Mouse (Mus musculus) intestine, embryonic 14.5 days (tissue): Measurements from ENCODE around the gene Gabbr2. TPM values are rescaled to one million over a fixed set of nuclear protein-coding genes. Genes with fewer than 3 reads are reported as not detected.

ENCODE experiments used
- ATAC-seq: fragments of 200-750 bp; cut with Nextera tagmentation; replicated peaks from 2 replicates; pipeline ENCODE4 v1.8.0; 2017; ENCODE audit warnings: low read depth, moderate number of reproducible peaks, moderate TSS enrichment, moderate library complexity; ENCODE audit not compliant: low FRiP score, low TSS enrichment
- DNase-seq: peaks from one replicate; pipeline ENCODE4 v3.0.0-alpha.2; 2018; ENCODE audit warnings: low spot score
- H3K27ac ChIP-seq: fragments of 300-500 bp; sonication (generic); 2 replicates; pipeline ENCODE4 v1.5.1; 2014; ENCODE audit warnings: low read depth, mild to moderate bottlenecking, control low read depth
- H3K27me3 ChIP-seq: fragments of 300-500 bp; sonication (generic); replicated peaks from 2 replicates; pipeline ENCODE4 v1.6.1; 2014; ENCODE audit warnings: low read length, control low read depth; ENCODE audit not compliant: control insufficient read depth, insufficient read depth
- H3K36me3 ChIP-seq: fragments of 300-500 bp; sonication (generic); 2 replicates; pipeline ENCODE4 v1.6.1; 2014; ENCODE audit warnings: low read length, control low read depth; ENCODE audit not compliant: control insufficient read depth, insufficient read depth
- H3K4me1 ChIP-seq: fragments of 300-500 bp; sonication (generic); replicated peaks from 2 replicates; pipeline ENCODE4 v1.6.1; 2014; ENCODE audit warnings: low read length, control low read depth, mixed read lengths; ENCODE audit not compliant: control insufficient read depth, insufficient read depth
- H3K4me2 ChIP-seq: fragments of 300-500 bp; sonication (generic); 2 replicates; pipeline ENCODE4 v1.6.1; 2014; ENCODE audit warnings: low read length
- H3K4me3 ChIP-seq: fragments of 300-500 bp; sonication (generic); 2 replicates; pipeline ENCODE4 v1.5.1; 2014; ENCODE audit warnings: low read depth, low read length, control low read depth, mixed read lengths
- H3K9ac ChIP-seq: fragments of 300-500 bp; sonication (generic); 2 replicates; pipeline ENCODE4 v1.6.1; 2014; ENCODE audit warnings: mild to moderate bottlenecking, low read length
- H3K9me3 ChIP-seq: fragments of 300-500 bp; sonication (generic); 2 replicates; pipeline ENCODE4 v1.6.1; 2016; ENCODE audit warnings: low read length, control low read depth; ENCODE audit not compliant: control insufficient read depth
- WGBS: fragments of 180-500 bp; shearing (Covaris S2); extraction: QIAGEN DNeasy Blood & Tissue Kit; methylation state at CpG from one replicate; pipeline ENCODE4 v1.1.7; 2014; 5-methylcytosine and 5-hydroxymethylcytosine counted together
- polyA plus RNA-seq: library from polyadenylated mRNA; unstranded; fragments of >200 nt; fragmentation: Nextera tagmentation; extraction: Ambion mirVana; gene quantifications from 2 replicates; pipeline ENCODE4 v1.2.1, GENCODE M21; 2014

Gabbr2 gene
- polyA plus RNA-seq, 1 experiment from 2014 or later: 0.16 TPM

GRCm38 (mm10) chr4:46736910-46737511 lies 254.7 kb downstream of the Gabbr2 start:
- no peaks in the 10 kb centered on the region for H3K9me3 ChIP-seq
- no peaks in the 10 kb centered on the region for H3K36me3 ChIP-seq
- H3K27me3 ChIP-seq: no peaks in the 10 kb centered on the region
- no peak overlapping the region for H3K27ac ChIP-seq
- no peak for DNase-seq
- no peak for ATAC-seq
- no peak overlapping the region for H3K9ac ChIP-seq
- H3K4me1 ChIP-seq: no peaks in the 10 kb centered on the region
- WGBS: 35% methylated on average over 9 of the region's 9 CpGs
- H3K4me3 ChIP-seq: no peak overlapping the region
- H3K4me2 ChIP-seq: no peak overlapping the region

- no peak overlapping the region for H3K4me3 ChIP-seq
- no peaks in the 10 kb centered on the region for H3K9me3 ChIP-seq
- 46% methylated on average over 5 of the region's 5 CpGs for WGBS
- no peak for DNase-seq
- H3K27ac ChIP-seq: no peak overlapping the region
- no peaks in the 10 kb centered on the region for H3K36me3 ChIP-seq
- H3K4me1 ChIP-seq: no peaks in the 10 kb centered on the region
- H3K4me2 ChIP-seq: no peak overlapping the region
- H3K9ac ChIP-seq: no peak overlapping the region
- no peak for ATAC-seq
- H3K27me3 ChIP-seq: no peaks in the 10 kb centered on the region
Observed at GRCm38 (mm10) chr4:46734906-46735305, 256.8 kb downstream of the Gabbr2 start.

DNA sequence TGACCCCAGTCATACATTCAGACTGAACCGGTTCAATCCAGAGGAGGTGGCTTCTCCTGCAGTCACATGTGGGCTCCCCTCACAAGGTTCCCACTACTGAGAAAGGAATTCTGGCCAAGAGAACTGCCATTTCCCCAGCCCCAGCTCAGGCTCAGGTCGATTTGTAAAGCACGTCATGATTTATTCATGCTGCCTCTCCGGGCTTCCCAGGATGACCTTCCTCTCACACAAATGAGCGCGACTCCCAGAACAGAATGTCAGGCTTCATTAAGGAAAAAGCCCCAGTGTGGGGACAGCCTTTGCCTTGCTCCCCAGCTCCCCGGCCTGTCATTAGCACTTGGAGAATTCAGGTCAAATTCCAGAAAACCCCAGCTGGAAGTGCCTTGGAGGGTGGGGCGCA lies 260.1 kb downstream of the Gabbr2 start:
- Histone ChIP-seq H3K36me3 (no peaks in the 10 kb centered on the region), H3K27ac (no peak overlapping the region), H3K4me2 (no peak overlapping the region), H3K4me3 (no peak overlapping the region), H3K27me3 (no peaks in the 10 kb centered on the region), H3K9ac (no peak overlapping the region), H3K9me3 (no peaks in the 10 kb centered on the region), H3K4me1 (no peaks in the 10 kb centered on the region)
- ATAC-seq (no peak), DNase-seq (no peak)
- 21% methylated on average over 8 of the region's 8 CpGs for WGBS

GRCm38 (mm10) chr4:46729306-46730042 lies 262.2 kb downstream of the Gabbr2 start:
- WGBS: 71% methylated on average over 9 of the region's 9 CpGs
- H3K36me3 ChIP-seq: no peaks in the 10 kb centered on the region
- H3K27ac ChIP-seq: no peak overlapping the region
- H3K9ac ChIP-seq: no peak overlapping the region
- no peak for ATAC-seq
- DNase-seq: no peak
- H3K4me2 ChIP-seq: no peak overlapping the region
- no peaks in the 10 kb centered on the region for H3K27me3 ChIP-seq
- H3K4me3 ChIP-seq: no peak overlapping the region
- H3K4me1 ChIP-seq: no peaks in the 10 kb centered on the region
- no peaks in the 10 kb centered on the region for H3K9me3 ChIP-seq

GRCm38 (mm10) chr4:46728231-46728630 lies 263.4 kb downstream of the Gabbr2 start:
- H3K4me2 ChIP-seq: no peak overlapping the region
- H3K9ac ChIP-seq: no peak overlapping the region
- H3K4me3 ChIP-seq: no peak overlapping the region
- DNase-seq (no peak), ATAC-seq (no peak)
- no peak overlapping the region for H3K27ac ChIP-seq
- no peaks in the 10 kb centered on the region for H3K27me3 ChIP-seq
- 20% methylated on average over 1 of the region's 1 CpGs for WGBS
- no peaks in the 10 kb centered on the region for H3K4me1 ChIP-seq
- no peaks in the 10 kb centered on the region for H3K36me3 ChIP-seq
- no peaks in the 10 kb centered on the region for H3K9me3 ChIP-seq

DNA sequence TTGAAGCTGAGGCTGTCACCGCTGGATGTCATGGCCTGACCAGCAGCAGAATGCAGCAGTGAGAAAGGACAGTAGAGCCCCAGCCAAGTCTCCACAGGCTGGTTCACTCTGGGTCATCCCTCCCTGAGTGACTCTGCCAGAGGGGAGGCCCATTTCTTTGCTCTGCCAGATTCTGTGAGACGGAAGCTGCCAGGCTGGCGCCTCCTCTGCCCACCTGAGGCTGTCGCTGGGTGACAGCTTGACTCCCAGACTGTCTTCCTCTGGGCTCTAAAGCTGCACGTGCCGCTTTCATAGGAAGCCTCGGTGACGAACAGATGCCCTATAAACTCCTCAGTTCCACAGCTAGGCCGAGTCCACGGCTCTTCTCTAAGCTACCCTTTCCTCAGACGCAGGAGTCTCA lies 264.5 kb downstream of the Gabbr2 start:
- Histone ChIP-seq H3K4me1 (no peaks in the 10 kb centered on the region), H3K27me3 (no peaks in the 10 kb centered on the region), H3K27ac (no peak overlapping the region), H3K9ac (no peak overlapping the region), H3K4me2 (no peak overlapping the region), H3K4me3 (no peak overlapping the region), H3K9me3 (no peaks in the 10 kb centered on the region), H3K36me3 (no peaks in the 10 kb centered on the region)
- WGBS: 88% methylated on average over 11 of the region's 11 CpGs
- ATAC-seq (no peak), DNase-seq (no peak)

DNA sequence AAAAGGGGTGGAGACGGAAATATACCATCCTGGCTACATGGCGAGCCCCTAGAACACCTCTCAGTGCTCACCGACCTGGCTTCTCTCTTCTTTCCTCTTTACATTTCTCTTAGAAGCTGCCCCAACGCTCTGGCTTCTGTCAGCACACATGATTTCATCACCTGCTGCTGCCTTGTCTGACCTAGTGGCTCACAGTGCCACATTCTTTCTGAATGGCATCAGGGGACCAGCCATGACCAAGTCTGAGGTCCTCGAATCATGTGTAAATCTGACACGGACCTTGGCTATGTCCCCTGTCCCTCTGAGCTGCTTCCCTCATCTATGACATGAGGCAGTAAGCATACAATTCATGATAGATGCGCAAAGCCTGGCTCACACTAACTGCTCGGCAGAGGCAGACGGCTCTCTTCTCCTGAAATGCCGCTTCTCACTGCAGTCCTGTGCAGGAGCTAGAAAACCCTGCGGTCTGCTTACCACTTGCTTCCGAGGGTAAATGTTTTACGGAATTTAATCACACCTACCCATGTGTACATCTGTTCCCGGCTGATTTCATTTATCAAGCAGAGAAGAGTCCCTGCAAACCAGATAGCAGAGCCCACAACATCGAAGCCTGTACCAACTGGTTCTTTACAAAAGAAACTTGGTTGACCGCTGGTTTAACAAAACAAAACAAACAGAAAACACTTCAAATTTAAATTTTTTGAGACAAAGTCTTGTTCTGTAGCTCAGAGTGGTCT lies 270.7 kb downstream of the Gabbr2 start:
- 71% methylated on average over 16 of the region's 16 CpGs for WGBS
- Histone ChIP-seq H3K4me2 (no peak overlapping the region), H3K27ac (no peak overlapping the region), H3K4me1 (no peaks in the 10 kb centered on the region; the same call in 1 of the 2 replicates), H3K36me3 (no peaks in the 10 kb centered on the region), H3K9ac (no peak overlapping the region), H3K27me3 (no peaks in the 10 kb centered on the region), H3K9me3 (no peaks in the 10 kb centered on the region), H3K4me3 (no peak overlapping the region)
- no peak for ATAC-seq
- no peak for DNase-seq

GRCm38 (mm10) chr4:46720070-46720469 lies 271.6 kb downstream of the Gabbr2 start:
- Histone ChIP-seq H3K36me3 (no peaks in the 10 kb centered on the region), H3K4me3 (no peak overlapping the region), H3K9me3 (no peaks in the 10 kb centered on the region), H3K4me1 (no peaks in the 10 kb centered on the region; the same call in 1 of the 2 replicates), H3K27ac (no peak overlapping the region), H3K27me3 (no peaks in the 10 kb centered on the region), H3K4me2 (no peak overlapping the region), H3K9ac (no peak overlapping the region)
- DNase-seq (no peak), ATAC-seq (no peak)
- WGBS: 81% methylated on average over 1 of the region's 1 CpGs
